Mouse (Mus musculus) cerebellum, adult 2 months (tissue): Measurements from ENCODE around the gene Dohh. TPM values are rescaled to one million over a fixed set of nuclear protein-coding genes. Genes with fewer than 3 reads are reported as not detected.

Experiments used
- DNase-seq, 2 experiments: peaks; one replicate each; pipeline ENCODE4 v3.0.0; 2021
- H3K27ac ChIP-seq: fragments of 200-500 bp; 2 replicates; pipeline ENCODE4 v1.5.1; 2012; ENCODE audit warnings: low read length, control low read depth, inconsistent platforms; ENCODE audit not compliant: insufficient read depth
- H3K27me3 ChIP-seq: fragments of 200-500 bp; 2 replicates; pipeline ENCODE4 v1.6.1; 2012; ENCODE audit warnings: inconsistent platforms, mild to moderate bottlenecking, low read length, moderate library complexity; ENCODE audit not compliant: control insufficient read depth, insufficient read depth
- H3K4me1 ChIP-seq: fragments of 200-500 bp; 2 replicates; pipeline ENCODE4 v1.6.1; 2011; ENCODE audit warnings: low read length; ENCODE audit not compliant: control insufficient read depth, insufficient read depth
- H3K4me3 ChIP-seq: fragments of 200-500 bp; replicated peaks from 2 replicates; pipeline ENCODE3; 2011; ENCODE audit warnings: mild to moderate bottlenecking, low read depth, low read length, control low read depth; ENCODE audit not compliant: insufficient read depth
- CTCF ChIP-seq: fragments of 200-500 bp; IDR thresholded peaks from 2 replicates; pipeline ENCODE4 v1.5.1; 2011; ENCODE audit warnings: low read depth, mild to moderate bottlenecking, control low read depth, low read length, moderate library complexity, borderline replicate concordance; ENCODE audit not compliant: insufficient read depth
- POLR2A ChIP-seq: fragments of 200-500 bp; IDR thresholded peaks from 2 replicates; pipeline ENCODE4 v1.6.1; 2011; ENCODE audit warnings: low read length, control low read depth, borderline replicate concordance; ENCODE audit not compliant: insufficient read depth
- WGBS: fragments of 180-500 bp; shearing (Covaris S2); methylation state at CpG from one replicate; pipeline ENCODE4 v1.1.7; 2018; 5-methylcytosine and 5-hydroxymethylcytosine counted together
- polyA plus RNA-seq: library from polyadenylated mRNA; depleted of rRNA; stranded (reverse); fragments of >200 nt; gene quantifications from 2 replicates; pipeline ENCODE4 v1.2.3, GENCODE M21; 2012

The Dohh gene
- polyA plus RNA-seq, 1 experiment: 93.1 TPM

DNA sequence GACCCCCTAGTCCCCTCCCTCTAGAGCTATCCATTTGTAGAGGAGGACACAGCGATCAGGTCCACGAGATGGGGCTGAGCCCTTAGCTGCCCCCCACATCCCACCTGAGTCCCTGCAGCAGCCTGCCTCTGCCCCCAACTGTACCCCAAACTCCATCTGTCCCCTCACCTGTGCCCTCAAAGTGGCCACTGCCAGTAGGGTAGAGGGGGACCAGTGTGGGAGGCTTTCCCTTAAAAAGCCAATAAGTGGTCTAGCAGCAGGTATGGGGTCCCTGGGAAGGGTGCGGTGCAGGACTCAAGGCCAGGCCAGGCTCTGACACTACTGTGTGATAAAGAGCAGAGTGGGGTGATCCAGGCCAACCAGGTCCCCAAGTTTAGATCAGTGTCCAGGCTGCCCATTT is 43.1 kb downstream of the Dohh start:
- H3K27ac ChIP-seq: peak overlapping the region; percentile 71
- WGBS: 11% methylated on average over 3 of the region's 3 CpGs

DNA sequence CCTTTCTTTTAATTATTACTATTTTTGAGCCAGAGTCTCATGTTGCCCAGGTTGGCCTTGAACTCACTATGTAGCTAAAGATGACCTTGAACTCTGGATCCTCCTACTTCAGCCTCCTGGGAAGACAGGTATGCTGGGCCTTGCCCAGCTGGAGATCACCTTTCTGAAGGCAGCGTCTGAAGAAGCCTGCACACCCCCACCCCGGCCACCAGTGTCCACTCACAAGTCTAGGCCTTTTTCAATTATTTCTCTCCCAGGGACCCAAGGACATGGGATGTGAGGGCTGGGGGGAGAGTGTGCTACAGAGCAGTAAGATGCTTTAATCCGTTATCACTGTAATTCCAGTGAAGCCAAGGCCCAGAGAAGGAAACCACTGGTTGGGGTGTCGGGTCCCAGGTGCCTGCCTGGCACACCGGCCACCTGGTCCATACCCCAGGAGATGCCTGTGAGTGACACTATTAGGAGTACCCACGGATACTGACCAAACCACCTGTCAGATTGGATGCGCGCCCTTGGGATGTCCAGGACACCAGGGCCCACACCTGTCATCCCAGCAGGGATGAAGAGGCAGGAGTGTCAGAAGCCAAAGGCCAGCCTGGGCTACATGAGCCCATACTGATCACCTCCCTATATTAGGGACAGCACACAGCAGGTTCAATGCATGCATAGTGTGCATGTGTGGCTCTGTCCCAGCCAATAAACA is 43.7 kb downstream of the Dohh start:
- H3K4me1 ChIP-seq: peaks cover 35% of the 10 kb centered on the region
- peak; percentile 75 to 80 for DNase-seq
- TF ChIP-seq CTCF (no peak), POLR2A (no peak)
- H3K27ac ChIP-seq: 0 out of 2 replicates have a peak overlapping the region, but pooled peaks have one; percentile 71
- no peak overlapping the region for H3K4me3 ChIP-seq
- 17% methylated on average over 8 of the region's 8 CpGs for WGBS
- H3K27me3 ChIP-seq: no peaks in the 10 kb centered on the region

More for the DNA sequence above, 43.1 kb downstream of the Dohh start:
- Histone ChIP-seq H3K27me3 (no peaks in the 10 kb centered on the region), H3K4me1 (peaks cover 37% of the 10 kb centered on the region), H3K4me3 (peak overlapping the region; percentile 79)
- no peak for DNase-seq
- TF ChIP-seq POLR2A: no peak
- no peak for TF ChIP-seq CTCF

DNA sequence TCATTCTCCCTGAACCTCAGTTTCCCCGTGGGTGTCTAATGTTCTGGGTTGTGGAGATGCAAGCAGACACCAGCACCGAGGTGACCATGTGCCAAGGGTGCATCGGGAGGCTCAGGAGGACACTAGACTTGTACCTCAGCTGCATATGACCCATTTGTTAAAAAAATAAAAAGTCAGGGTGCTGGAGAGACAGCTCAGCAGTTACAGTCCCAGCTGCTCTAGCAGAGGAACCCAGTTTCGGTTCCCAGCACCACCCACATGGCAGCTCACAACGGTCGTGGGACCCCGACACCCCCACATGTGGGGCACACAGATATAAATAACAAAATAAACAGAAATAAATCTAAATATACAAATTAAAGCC is 44.3 kb downstream of the Dohh start:
- DNase-seq: no peak
- H3K4me1 ChIP-seq: peaks cover 38% of the 10 kb centered on the region
- 65% methylated on average over 7 of the region's 7 CpGs for WGBS
- no peak overlapping the region for H3K4me3 ChIP-seq
- H3K27me3 ChIP-seq: no peaks in the 10 kb centered on the region
- H3K27ac ChIP-seq: no peak overlapping the region
- TF ChIP-seq CTCF (no peak), POLR2A (no peak)

DNA sequence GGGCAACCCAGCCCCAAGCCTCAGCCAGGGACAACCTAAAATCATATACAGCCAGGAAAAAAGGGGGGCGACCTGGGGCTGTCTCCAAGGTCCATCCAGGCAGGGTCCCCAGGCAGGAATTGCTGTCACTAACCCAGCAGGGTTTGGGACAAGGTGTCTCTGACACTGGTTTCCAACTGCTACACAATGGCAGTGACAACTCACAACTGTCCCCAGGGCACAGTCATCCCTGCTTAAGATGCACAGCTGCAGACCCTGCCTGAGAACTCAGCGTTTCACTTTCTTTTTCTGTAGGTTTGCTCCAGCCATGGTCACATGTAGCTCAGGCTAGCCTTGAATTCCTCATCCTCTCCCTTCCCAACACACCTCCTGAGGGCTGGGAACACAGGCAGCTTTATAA is 44.9 kb downstream of the Dohh start:
- DNase-seq: peak; percentile 25 to 35
- Histone ChIP-seq H3K27me3 (no peaks in the 10 kb centered on the region), H3K4me1 (peaks cover 38% of the 10 kb centered on the region), H3K27ac (no peak overlapping the region), H3K4me3 (peak overlapping the region; percentile 3)
- 47% methylated on average over 2 of the region's 2 CpGs for WGBS
- TF ChIP-seq POLR2A (no peak), CTCF (no peak)

DNA sequence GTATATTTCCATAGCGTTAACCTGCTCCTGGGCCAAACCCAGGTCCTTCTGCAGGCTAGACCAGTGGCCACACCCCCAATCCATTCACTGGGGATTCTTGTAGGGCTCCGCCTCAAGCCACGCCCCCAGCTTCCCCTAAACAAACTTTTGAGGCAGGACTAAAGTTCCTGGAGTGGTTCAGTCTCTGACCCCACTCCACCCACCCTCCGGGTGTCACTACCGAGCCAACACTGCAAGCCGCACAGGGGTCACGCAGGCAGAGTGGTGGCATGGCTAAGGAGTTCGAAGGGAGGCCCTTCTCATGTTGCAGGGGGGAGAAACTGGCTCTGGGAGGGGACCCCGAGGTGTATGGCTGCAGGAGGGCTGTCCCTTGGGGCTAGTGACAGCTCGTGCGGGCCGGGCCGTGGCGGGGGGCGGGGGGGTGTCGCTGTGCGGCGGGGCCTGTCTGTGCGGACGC is 45.4 kb downstream of the Dohh start:
- no peaks in the 10 kb centered on the region for H3K27me3 ChIP-seq
- H3K27ac ChIP-seq: peak overlapping the region; percentile 79; the same call in 1 of the 2 replicates
- H3K4me3 ChIP-seq: peak overlapping the region; percentile 83
- WGBS: under 1% methylated on average over 20 of the region's 20 CpGs
- no peak for TF ChIP-seq POLR2A
- TF ChIP-seq CTCF: no peak
- peaks cover 43% of the 10 kb centered on the region for H3K4me1 ChIP-seq
- peak; percentile 72 to 76 for DNase-seq

DNA sequence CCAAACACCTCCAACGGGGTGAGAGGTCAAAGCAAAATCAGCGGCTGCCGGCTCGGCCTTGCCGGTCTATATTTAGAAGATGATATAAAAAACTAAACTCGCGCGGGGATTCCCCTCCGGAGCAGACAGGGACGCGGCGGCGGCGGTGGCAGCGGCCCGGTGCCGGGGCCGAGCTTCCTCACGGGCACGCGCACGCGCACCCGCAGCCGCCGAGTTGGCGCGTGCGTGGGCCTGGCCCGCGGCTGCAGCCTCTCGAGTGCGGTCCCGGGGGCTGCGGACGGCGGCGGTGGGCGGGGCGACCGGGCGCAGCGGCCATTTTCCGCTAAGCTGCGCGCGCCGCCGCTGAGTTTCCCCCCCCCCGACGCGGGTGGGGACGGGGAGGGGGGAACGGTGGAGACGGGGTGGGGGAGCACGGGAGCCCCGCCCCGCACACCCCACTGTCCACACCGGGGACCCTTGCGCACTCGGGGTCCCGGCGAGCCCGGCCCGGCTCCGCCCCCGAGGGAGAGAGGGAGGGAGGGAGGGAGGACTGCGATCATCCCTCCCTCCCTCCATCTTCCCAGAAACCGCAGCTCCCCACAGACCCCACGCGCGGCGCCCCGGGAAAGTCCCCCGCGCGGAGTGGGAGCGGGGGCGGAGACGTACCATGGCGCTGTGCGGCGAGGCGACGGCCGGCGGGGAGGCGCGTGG is 46.1 kb downstream of the Dohh start:
- H3K27ac ChIP-seq: peak overlapping the region; percentile 91
- peaks cover 49% of the 10 kb centered on the region for H3K4me1 ChIP-seq
- peak overlapping the region; percentile 83 for H3K4me3 ChIP-seq
- 2% methylated on average over 45 of the region's 89 CpGs for WGBS
- peak; percentile 87 to 89 for DNase-seq
- TF ChIP-seq POLR2A (peak; percentile 19; the same call in 1 of the 2 replicates), CTCF (no peak)
- no peaks in the 10 kb centered on the region for H3K27me3 ChIP-seq

DNA sequence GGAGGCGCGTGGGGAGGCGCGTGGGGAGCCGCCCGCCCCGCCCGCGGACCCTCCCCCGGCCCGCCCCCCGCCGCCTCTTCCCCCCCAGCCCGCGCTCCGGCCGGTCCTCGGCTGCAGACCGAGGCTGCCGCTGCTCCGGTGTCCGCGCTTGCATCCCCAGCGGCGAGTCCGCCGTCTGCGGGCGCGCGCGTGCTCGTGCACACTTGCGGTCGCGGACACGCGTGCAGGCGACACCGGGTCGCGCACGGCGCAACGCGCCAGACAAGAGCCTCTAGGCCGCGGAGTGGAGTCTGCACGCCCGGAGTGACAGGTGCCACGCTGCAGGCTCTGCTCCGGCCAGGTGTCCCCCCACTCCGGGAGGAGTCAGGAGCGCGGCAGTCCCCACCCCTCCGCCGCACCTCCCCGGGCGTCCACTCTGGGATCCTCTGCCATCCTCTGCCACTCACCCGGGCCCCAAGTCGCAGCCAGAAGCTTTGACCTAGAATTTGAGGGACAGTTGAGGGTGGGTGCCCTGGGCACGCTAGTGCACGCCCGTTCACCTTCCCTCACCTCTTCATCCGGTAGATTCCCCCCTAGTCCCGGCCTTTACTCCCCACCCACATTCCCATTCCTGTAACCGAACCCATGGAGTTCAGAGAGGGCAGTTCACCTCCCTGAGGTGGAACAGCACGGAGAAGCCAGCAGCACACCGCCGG is 46.8 kb downstream of the Dohh start:
- peak; percentile 89 to 90 for DNase-seq
- no peaks in the 10 kb centered on the region for H3K27me3 ChIP-seq
- H3K4me3 ChIP-seq: peak overlapping the region; percentile 83
- H3K27ac ChIP-seq: peak overlapping the region; percentile 91
- TF ChIP-seq POLR2A (peak; percentile 72), CTCF (no peak)
- peaks cover 56% of the 10 kb centered on the region for H3K4me1 ChIP-seq
- under 1% methylated on average over 67 of the region's 70 CpGs for WGBS
